8 mouse cellular contexts compared by ENCODE assay signal in genomic region chr2:80638364-80639241, GRCm38 (mm10). TPM values are rescaled to one million over a fixed set of nuclear protein-coding genes. Genes with fewer than 3 reads are reported as not detected.
A peak's percentile ranks its signal among the peaks of the same experiment; 100 is the strongest.
DNase-seq lines count a peak whose midpoint lies in the region; ATAC-seq and TF ChIP-seq lines count a peak whose summit lies in the region.

No protein-coding gene starts in this region.

- peaks cover 9% of the 10 kb centered on the region for H3K36me3 ChIP-seq in heart, embryonic 15.5 days
- H3K36me3 ChIP-seq in liver, embryonic 14.5 days (replicated peaks; ENCODE audit: control insufficient read depth, insufficient read depth, low read depth) = peaks cover 9% of the 10 kb centered on the region
- no peaks in the 10 kb centered on the region for H3K36me3 ChIP-seq in neural tube, embryonic 11.5 days (ENCODE audit: control insufficient read depth, insufficient read depth, low read length)
- H3K36me3 ChIP-seq in stomach, postnatal 0 days (ENCODE audit: control insufficient read depth, insufficient read depth, low read length) = peaks cover 4% of the 10 kb centered on the region; the same call in 1 of the 2 replicates

- 0 out of 2 replicates have a peak, but pooled peaks have one; percentile 33 for TF ChIP-seq EP300 in liver, embryonic 14.5 days (IDR thresholded peaks at IDR 0.05; ENCODE audit: low read depth)
- no peak for TF ChIP-seq EP300 in stomach, postnatal 0 days (optimal IDR thresholded peaks at IDR 0.05)

- WGBS in heart, embryonic 15.5 days = under 1% methylated on average over 45 of the region's 45 CpGs
- under 1% methylated on average over 45 of the region's 45 CpGs for WGBS in liver, embryonic 14.5 days (ENCODE audit: insufficient replicate concordance)
- WGBS in neural tube, embryonic 11.5 days = under 1% methylated on average over 45 of the region's 45 CpGs
- WGBS in stomach, postnatal 0 days = under 1% methylated on average over 45 of the region's 45 CpGs

- no peak for TF ChIP-seq CTCF in liver, embryonic 14.5 days (IDR thresholded peaks at IDR 0.05; ENCODE audit: low read depth)
- no peak for TF ChIP-seq CTCF in stomach, postnatal 0 days (IDR thresholded peaks at IDR 0.05; ENCODE audit: low read depth)

- peak; percentile 98 for ATAC-seq in CD4-positive, CD25-positive, alpha-beta regulatory T cell, adult 4 months
- ATAC-seq in heart, embryonic 15.5 days (replicated peaks; ENCODE audit: insufficient number of reproducible peaks, insufficient read depth, low FRiP score, low read depth) = peak; percentile 96
- ATAC-seq in liver, embryonic 14.5 days (ENCODE audit: insufficient read depth) = peak; percentile 97
- ATAC-seq in neural tube, embryonic 11.5 days (ENCODE audit: insufficient read depth, low FRiP score, low TSS enrichment) = peak; percentile 97
- ATAC-seq in stomach, postnatal 0 days (ENCODE audit: low FRiP score, low TSS enrichment) = peak; percentile 99

- H3K27me3 ChIP-seq in heart, embryonic 15.5 days = no peaks in the 10 kb centered on the region
- H3K27me3 ChIP-seq in liver, embryonic 14.5 days (ENCODE audit: control insufficient read depth, insufficient read depth, low read length) = no peaks in the 10 kb centered on the region
- H3K27me3 ChIP-seq in neural tube, embryonic 11.5 days (ENCODE audit: control insufficient read depth, insufficient read depth, low read length) = no peaks in the 10 kb centered on the region
- no peaks in the 10 kb centered on the region for H3K27me3 ChIP-seq in stomach, postnatal 0 days (ENCODE audit: control insufficient read depth, insufficient read depth, low read length)

- H3K9me3 ChIP-seq in heart, embryonic 15.5 days (replicated peaks) = no peaks in the 10 kb centered on the region
- no peaks in the 10 kb centered on the region for H3K9me3 ChIP-seq in liver, embryonic 14.5 days (ENCODE audit: control insufficient read depth, low read length)
- H3K9me3 ChIP-seq in neural tube, embryonic 11.5 days (ENCODE audit: control insufficient read depth, low read length) = no peaks in the 10 kb centered on the region
- no peaks in the 10 kb centered on the region for H3K9me3 ChIP-seq in stomach, postnatal 0 days (ENCODE audit: control insufficient read depth, low read length)

- peaks cover 4% of the 10 kb centered on the region for H3K4me1 ChIP-seq in heart, embryonic 15.5 days (replicated peaks)
- H3K4me1 ChIP-seq in liver, embryonic 14.5 days (replicated peaks; ENCODE audit: control insufficient read depth in 2 of 2, insufficient read depth in 2 of 2, low read length in 1 of 2) = peaks cover 5 to 6% of the 10 kb centered on the region in 2 experiments
- peaks cover 5% of the 10 kb centered on the region; the same call in 1 of the 2 replicates for H3K4me1 ChIP-seq in neural tube, embryonic 11.5 days (ENCODE audit: control insufficient read depth, insufficient read depth, low read length)
- no peaks in the 10 kb centered on the region for H3K4me1 ChIP-seq in stomach, postnatal 0 days (replicated peaks; ENCODE audit: control insufficient read depth, insufficient read depth)

- H3K9ac ChIP-seq in heart, embryonic 15.5 days = peak overlapping the region; percentile 82
- H3K9ac ChIP-seq in liver, embryonic 14.5 days (replicated peaks) = peak overlapping the region; percentile 89
- peak overlapping the region; percentile 72 for H3K9ac ChIP-seq in neural tube, embryonic 11.5 days (ENCODE audit: low read length)
- peak overlapping the region; percentile 79 for H3K9ac ChIP-seq in stomach, postnatal 0 days (ENCODE audit: low read length)

- H3K4me3 ChIP-seq in heart, embryonic 15.5 days = peak overlapping the region; percentile 96
- peak overlapping the region; percentile 92 to 99 for H3K4me3 ChIP-seq in liver, embryonic 14.5 days (ENCODE audit: insufficient read depth in 1 of 2, low read depth in 2 of 2, low read length in 2 of 2)
- H3K4me3 ChIP-seq in neural tube, embryonic 11.5 days (ENCODE audit: low read depth, low read length) = peak overlapping the region; percentile 89
- peak overlapping the region; percentile 87 for H3K4me3 ChIP-seq in stomach, postnatal 0 days (ENCODE audit: low read depth, low read length)

- peak overlapping the region; percentile 73 for H3K4me2 ChIP-seq in heart, embryonic 15.5 days
- peak overlapping the region; percentile 68 for H3K4me2 ChIP-seq in liver, embryonic 14.5 days (ENCODE audit: low read depth)
- H3K4me2 ChIP-seq in neural tube, embryonic 11.5 days (ENCODE audit: low read depth) = peak overlapping the region; percentile 35
- H3K4me2 ChIP-seq in stomach, postnatal 0 days (replicated peaks; ENCODE audit: low read depth) = peak overlapping the region; percentile 57

- peak overlapping the region; percentile 73 for H3K27ac ChIP-seq in heart, embryonic 15.5 days
- H3K27ac ChIP-seq in liver, embryonic 14.5 days = peak overlapping the region; percentile 68
- H3K27ac ChIP-seq in neural tube, embryonic 11.5 days (ENCODE audit: low read depth, low read length) = peak overlapping the region; percentile 56; the same call in 1 of the 2 replicates
- H3K27ac ChIP-seq in stomach, postnatal 0 days (replicated peaks) = peak overlapping the region; percentile 67; the same call in 1 of the 2 replicates

- DNase-seq in c-Kit-negative CD71-positive TER-119-positive erythroid progenitor cells, embryonic 14.5 days (ENCODE audit: low read depth, low spot score) = peak; percentile 83
- DNase-seq in fibroblast of lung, adult 2 months (ENCODE audit: low read depth) = peak; percentile 84
- DNase-seq in kidney, postnatal 25 days = peak; percentile 91 to 94
- peak; percentile 82 to 85 (median 85) for DNase-seq in liver, embryonic 14.5 days (ENCODE audit: low read depth in 3 of 3, low spot score in 3 of 3)
- peak; percentile 94 for DNase-seq in neural tube, embryonic 11.5 days (ENCODE audit: low spot score)
- DNase-seq in stomach, postnatal 0 days (ENCODE audit: low spot score) = peak; percentile 89

RNA-seq across cellular contexts. Expression of gene Nup35, which starts 21.6 kb away (rescaled TPM):
- polyA plus RNA-seq in CD4-positive, CD25-positive, alpha-beta regulatory T cell, adult 4 months (2017; shearing (Covaris generic)) = 10 to 100 TPM; 24.7 to 30.2 TPM
- polyA plus RNA-seq in heart, embryonic 15.5 days (2015; fragmentation: Nextera tagmentation; extraction: Ambion mirVana) = 18.4 and 21.9 TPM in 2 replicates
- polyA plus RNA-seq in liver, embryonic 14.5 days (2012; rRNA removed) = 17.9 and 25.3 TPM in 2 replicates
- polyA plus RNA-seq in liver, embryonic 14.5 days (2014; fragmentation: Nextera tagmentation; extraction: Ambion mirVana) = 31.9 TPM in 2 replicates
- 67.9 and 69.3 TPM in 2 replicates for polyA plus RNA-seq in neural tube, embryonic 11.5 days (2014; fragmentation: Nextera tagmentation; extraction: Ambion mirVana)
- polyA plus RNA-seq in stomach, postnatal 0 days (2015; fragmentation: Nextera tagmentation; extraction: Ambion mirVana) = 17.1 and 18.0 TPM in 2 replicates

RNA-seq across cellular contexts. Expression of gene Dusp19, which starts 21.8 kb away (rescaled TPM):
- 10 to 100 TPM; 16.5 to 18.9 TPM for polyA plus RNA-seq in CD4-positive, CD25-positive, alpha-beta regulatory T cell, adult 4 months (2017; shearing (Covaris generic))
- 9.3 and 10.6 TPM in 2 replicates for polyA plus RNA-seq in heart, embryonic 15.5 days (2015; fragmentation: Nextera tagmentation; extraction: Ambion mirVana)
- 2.2 and 3.5 TPM in 2 replicates for polyA plus RNA-seq in liver, embryonic 14.5 days (2012; rRNA removed)
- polyA plus RNA-seq in liver, embryonic 14.5 days (2014; fragmentation: Nextera tagmentation; extraction: Ambion mirVana) = 6.1 and 6.3 TPM in 2 replicates
- 18.1 and 19.0 TPM in 2 replicates for polyA plus RNA-seq in neural tube, embryonic 11.5 days (2014; fragmentation: Nextera tagmentation; extraction: Ambion mirVana)
- polyA plus RNA-seq in stomach, postnatal 0 days (2015; fragmentation: Nextera tagmentation; extraction: Ambion mirVana) = 10.2 and 10.3 TPM in 2 replicates

RNA-seq across cellular contexts. Expression of gene Nckap1, which starts 57.4 kb away (rescaled TPM):
- 1 to 10 TPM; 2.2 to 2.3 TPM for polyA plus RNA-seq in CD4-positive, CD25-positive, alpha-beta regulatory T cell, adult 4 months (2017; shearing (Covaris generic))
- 50.4 and 56.8 TPM in 2 replicates for polyA plus RNA-seq in heart, embryonic 15.5 days (2015; fragmentation: Nextera tagmentation; extraction: Ambion mirVana)
- 7.6 and 11.4 TPM in 2 replicates for polyA plus RNA-seq in liver, embryonic 14.5 days (2012; rRNA removed)
- polyA plus RNA-seq in liver, embryonic 14.5 days (2014; fragmentation: Nextera tagmentation; extraction: Ambion mirVana) = 9.9 and 10.3 TPM in 2 replicates
- 73.2 and 74.0 TPM in 2 replicates for polyA plus RNA-seq in neural tube, embryonic 11.5 days (2014; fragmentation: Nextera tagmentation; extraction: Ambion mirVana)
- polyA plus RNA-seq in stomach, postnatal 0 days (2015; fragmentation: Nextera tagmentation; extraction: Ambion mirVana) = 51.0 and 51.6 TPM in 2 replicates

Comparison
In these comparisons a context has a peak if more than half of its experiments do, and no peak if none do; other contexts are left out.
1. Peak in every context shown above with its lines: DNase-seq, ATAC-seq, H3K4me3 ChIP-seq and H3K27ac ChIP-seq.